ENCODE assay signal across 9 mouse cellular contexts in the genomic region with DNA sequence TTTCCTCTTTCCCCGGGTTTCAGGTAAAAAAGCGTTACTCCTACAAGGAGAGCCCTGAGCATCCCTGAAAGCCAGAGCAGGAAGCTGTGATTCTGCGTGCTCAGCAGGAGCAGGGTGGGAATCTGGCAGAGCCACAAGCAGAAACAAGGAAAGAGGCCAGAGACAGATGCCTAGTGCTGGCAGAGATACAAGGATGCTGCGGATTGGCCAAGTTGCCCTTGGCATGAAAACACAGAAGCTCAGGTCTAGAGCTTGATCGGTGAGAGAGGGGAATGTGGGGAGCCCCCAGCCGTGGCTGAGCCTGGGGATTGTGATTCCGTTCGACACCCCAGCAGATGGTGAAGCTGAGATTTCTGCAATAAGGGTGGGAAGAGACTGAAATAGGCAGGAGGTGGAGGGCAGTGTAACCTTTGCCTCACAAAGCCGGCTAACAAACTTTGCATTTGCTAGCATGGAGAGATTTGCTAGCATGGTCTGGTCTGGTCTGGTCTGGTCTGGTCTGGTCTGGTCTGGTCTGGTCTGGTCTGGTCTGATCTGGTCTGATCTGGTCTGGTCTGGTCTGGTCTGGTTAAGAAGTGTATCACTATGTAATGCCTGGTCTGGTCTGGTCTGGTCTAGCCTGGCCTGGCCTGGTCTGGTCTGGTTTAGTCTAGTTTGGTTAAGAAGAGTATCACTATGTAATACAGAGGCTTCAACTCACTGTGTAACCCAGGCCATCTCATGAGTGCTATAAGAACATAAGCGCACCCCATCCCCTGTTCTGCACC. TPM values are rescaled to one million over a fixed set of nuclear protein-coding genes. Genes with fewer than 3 reads are reported as not detected.
A peak's percentile ranks its signal among the peaks of the same experiment; 100 is the strongest.
DNase-seq lines count a peak whose midpoint lies in the region; ATAC-seq lines count a peak whose summit lies in the region.
"Had no signal": no experiment of that assay in that cellular context is flagged by ENCODE, and none has a peak within 500 bp of the region (broad histone marks: within the 10 kb centered on the region; RNA-seq: fewer than 3 reads in every experiment).

No protein-coding gene starts in this region.

- DNase-seq in heart, postnatal 10 days = peak; percentile 63
- no peak for DNase-seq in heart, adult 11 months
- DNase-seq in cerebellum, adult 8-10 months = peak; percentile 86
- no peak for DNase-seq in kidney, postnatal 10 days
- DNase-seq in gastrocnemius, postnatal 4 days (ENCODE audit: low spot score in 2 of 2) = no peak

- no peaks in the 10 kb centered on the region for H3K9me3 ChIP-seq in hindbrain, embryonic 16.5 days (ENCODE audit: control insufficient read depth, low read length)
- no peaks in the 10 kb centered on the region for H3K9me3 ChIP-seq in neural tube, embryonic 14.5 days (ENCODE audit: control insufficient read depth, low read length)
- no peaks in the 10 kb centered on the region for H3K9me3 ChIP-seq in intestine, embryonic 16.5 days (ENCODE audit: control insufficient read depth, low read length)

- ATAC-seq in hindbrain, embryonic 16.5 days = peak; percentile 74
- no peak for ATAC-seq in neural tube, embryonic 14.5 days (ENCODE audit: low read depth)
- no peak for ATAC-seq in intestine, embryonic 16.5 days

- H3K27ac ChIP-seq in hindbrain, embryonic 16.5 days (ENCODE audit: low read depth, low read length) = peak overlapping the region; percentile 81
- H3K27ac ChIP-seq in neural tube, embryonic 14.5 days (ENCODE audit: low read depth, low read length) = peak overlapping the region; percentile 69
- no peak overlapping the region for H3K27ac ChIP-seq in intestine, embryonic 16.5 days (ENCODE audit: low read length)

- WGBS in hindbrain, embryonic 16.5 days = 43% methylated on average over 10 of the region's 10 CpGs
- WGBS in neural tube, embryonic 14.5 days = 62% methylated on average over 10 of the region's 10 CpGs
- 65% methylated on average over 10 of the region's 10 CpGs for WGBS in intestine, embryonic 16.5 days

- no peak overlapping the region for H3K4me2 ChIP-seq in hindbrain, embryonic 16.5 days (ENCODE audit: low read length)
- H3K4me2 ChIP-seq in neural tube, embryonic 14.5 days (ENCODE audit: low read depth, low read length) = no peak overlapping the region
- H3K4me2 ChIP-seq in intestine, embryonic 16.5 days (ENCODE audit: low read depth, low read length) = no peak overlapping the region

- H3K4me3 ChIP-seq in hindbrain, embryonic 16.5 days (ENCODE audit: low read length) = no peak overlapping the region
- no peak overlapping the region for H3K4me3 ChIP-seq in neural tube, embryonic 14.5 days (ENCODE audit: low read depth, low read length)
- H3K4me3 ChIP-seq in intestine, embryonic 16.5 days (ENCODE audit: low read length) = no peak overlapping the region

- peaks cover 22% of the 10 kb centered on the region for H3K4me1 ChIP-seq in hindbrain, embryonic 16.5 days (ENCODE audit: control insufficient read depth, insufficient read depth, low read depth, low read length)
- peaks cover 18% of the 10 kb centered on the region; the same call in 1 of the 2 replicates for H3K4me1 ChIP-seq in neural tube, embryonic 14.5 days (ENCODE audit: control insufficient read depth, insufficient read depth, low read length)
- peaks cover 5% of the 10 kb centered on the region; the same call in 1 of the 2 replicates for H3K4me1 ChIP-seq in intestine, embryonic 16.5 days (ENCODE audit: control insufficient read depth, insufficient read depth, low read length)

- H3K27me3 ChIP-seq in hindbrain, embryonic 16.5 days (replicated peaks; ENCODE audit: control insufficient read depth, insufficient read depth, low read length) = no peaks in the 10 kb centered on the region
- H3K27me3 ChIP-seq in neural tube, embryonic 14.5 days (ENCODE audit: control insufficient read depth, insufficient read depth, low read length) = no peaks in the 10 kb centered on the region
- H3K27me3 ChIP-seq in intestine, embryonic 16.5 days (replicated peaks; ENCODE audit: control insufficient read depth, insufficient read depth, low read length) = no peaks in the 10 kb centered on the region

- no peaks in the 10 kb centered on the region for H3K36me3 ChIP-seq in hindbrain, embryonic 16.5 days (ENCODE audit: control insufficient read depth, insufficient read depth, low read length)
- no peaks in the 10 kb centered on the region for H3K36me3 ChIP-seq in neural tube, embryonic 14.5 days (ENCODE audit: control insufficient read depth, insufficient read depth, low read length)
- no peaks in the 10 kb centered on the region for H3K36me3 ChIP-seq in intestine, embryonic 16.5 days (ENCODE audit: control insufficient read depth, insufficient read depth, low read length)

- H3K9ac ChIP-seq in hindbrain, embryonic 16.5 days (ENCODE audit: low read depth, low read length) = no peak overlapping the region
- H3K9ac ChIP-seq in neural tube, embryonic 14.5 days (replicated peaks; ENCODE audit: low read depth, low read length) = 0 out of 2 replicates have a peak overlapping the region, but pooled peaks have one; percentile 25
- H3K9ac ChIP-seq in intestine, embryonic 16.5 days (ENCODE audit: low read depth, low read length) = no peak overlapping the region

- intact Hi-C loops in heart, postnatal 10 days (cut with DNase I) = loop anchor here (5.0 kb wide), 1 partner anchor 69 kb away; no protein-coding TSS in a partner anchor

RNA-seq across cellular contexts. Expression of gene Gsg1l, which starts 50.4 kb away (rescaled TPM):
- 10 to 100 TPM; 12.1 to 13.3 TPM for total RNA-seq in heart, postnatal 10 days (2021)
- polyA plus RNA-seq in hindbrain, embryonic 16.5 days (2015; fragmentation: Nextera tagmentation; extraction: Ambion mirVana) = 16.9 and 20.3 TPM in 2 replicates
- 14.5 and 15.5 TPM in 2 replicates for polyA plus RNA-seq in neural tube, embryonic 14.5 days (2014; fragmentation: Nextera tagmentation; extraction: Ambion mirVana)
- under 1 TPM; 0.34 to 0.47 TPM for total RNA-seq in gastrocnemius, postnatal 4 days (2021)
- 0.48 and 0.69 TPM in 2 replicates for polyA plus RNA-seq in intestine, embryonic 16.5 days (2015; fragmentation: Nextera tagmentation; extraction: Ambion mirVana)
- total RNA-seq: common myeloid progenitor, adult 5-6 weeks had no signal

Comparison
In these comparisons a context has a peak if more than half of its experiments do, and no peak if none do; other contexts are left out.
1. DNase-seq: peak in heart, postnatal 10 days (2 of 2) and cerebellum, adult 8-10 months (single experiment); none in heart, adult 11 months (single experiment), kidney, postnatal 10 days (single experiment) and gastrocnemius, postnatal 4 days (0 of 2).